Mouse (Mus musculus) forebrain, embryonic 16.5 days (tissue): Measurements from ENCODE around the gene Nfya. TPM values are rescaled to one million over a fixed set of nuclear protein-coding genes. Genes with fewer than 3 reads are reported as not detected.
"Not testable (repeated sequence)": the region's sequence is repeated elsewhere in the genome, so short reads cannot be mapped to it uniquely, and the experiment has no call there.

Experiments
- ATAC-seq: fragments of 200-750 bp; cut with Nextera tagmentation; 2 replicates; pipeline ENCODE4 v1.8.0; 2017; ENCODE audit warnings: mild to moderate bottlenecking, moderate library complexity
- H3K27ac ChIP-seq: fragments of 300-500 bp; sonication (generic); 2 replicates; pipeline ENCODE4 v1.5.1; 2014; ENCODE audit warnings: low read length, control low read depth
- H3K27me3 ChIP-seq: fragments of 300-500 bp; sonication (generic); replicated peaks from 2 replicates; pipeline ENCODE4 v1.6.1; 2014; ENCODE audit warnings: low read length; ENCODE audit not compliant: control insufficient read depth, insufficient read depth
- H3K36me3 ChIP-seq: fragments of 300-500 bp; sonication (generic); 2 replicates; pipeline ENCODE4 v1.6.1; 2014; ENCODE audit not compliant: control insufficient read depth, insufficient read depth
- H3K4me1 ChIP-seq: fragments of 300-500 bp; sonication (generic); replicated peaks from 2 replicates; pipeline ENCODE4 v1.6.1; 2014; ENCODE audit warnings: low read length; ENCODE audit not compliant: control insufficient read depth, insufficient read depth
- H3K4me2 ChIP-seq: fragments of 300-500 bp; sonication (generic); 2 replicates; pipeline ENCODE4 v1.6.1; 2014; ENCODE audit warnings: mild to moderate bottlenecking, low read length, control low read depth
- H3K4me3 ChIP-seq: fragments of 300-500 bp; sonication (generic); replicated peaks from 2 replicates; pipeline ENCODE4 v1.5.1; 2014; ENCODE audit warnings: mild to moderate bottlenecking, low read length, control low read depth
- H3K9ac ChIP-seq: fragments of 300-500 bp; sonication (generic); replicated peaks from 2 replicates; pipeline ENCODE4 v1.6.1; 2014; ENCODE audit warnings: low read depth, low read length, control low read depth
- H3K9me3 ChIP-seq: fragments of 300-500 bp; sonication (generic); 2 replicates; pipeline ENCODE4 v1.6.1; 2016; ENCODE audit warnings: low read length; ENCODE audit not compliant: control insufficient read depth
- WGBS: fragments of 180-500 bp; shearing (Covaris S2); extraction: QIAGEN DNeasy Blood & Tissue Kit; methylation state at CpG from one replicate; pipeline ENCODE4 v1.1.7; 2014; 5-methylcytosine and 5-hydroxymethylcytosine counted together
- polyA plus RNA-seq: library from polyadenylated mRNA; unstranded; fragments of >200 nt; fragmentation: Nextera tagmentation; extraction: Ambion mirVana; gene quantifications from 2 replicates; pipeline ENCODE4 v1.2.1, GENCODE M21; 2015

The Nfya gene
- polyA plus RNA-seq, 1 experiment from 2014 or later, result 19.7 TPM

DNA sequence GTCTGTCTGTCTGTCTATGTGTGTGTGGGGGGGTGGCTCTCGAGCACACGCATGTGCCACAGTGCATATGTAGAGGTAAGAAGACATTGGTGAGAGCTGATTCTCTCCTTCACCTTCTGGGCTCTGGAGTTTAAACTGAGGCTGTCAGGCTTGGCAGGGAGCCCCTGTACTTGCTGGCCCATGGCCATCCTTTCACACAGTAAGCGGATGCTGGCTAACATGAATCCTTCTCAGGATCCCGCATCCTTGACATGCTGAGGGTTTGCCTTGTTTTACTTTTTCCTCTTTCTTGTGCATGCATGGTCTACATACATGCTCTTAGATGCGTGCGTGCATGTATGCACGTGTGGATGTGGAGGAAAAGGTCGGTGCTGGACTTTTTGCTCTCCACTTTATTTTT, 46.7 kb downstream of the Nfya start:
- H3K4me2 ChIP-seq, result no peak overlapping the region
- no peaks in the 10 kb centered on the region for H3K9me3 ChIP-seq
- no peaks in the 10 kb centered on the region for H3K36me3 ChIP-seq
- ATAC-seq, result peak; percentile 49; the same call in 1 of the 2 replicates
- H3K27ac ChIP-seq, result no peak overlapping the region; the same call in 1 of the 2 replicates
- no peaks in the 10 kb centered on the region for H3K27me3 ChIP-seq
- no peak overlapping the region for H3K9ac ChIP-seq
- H3K4me3 ChIP-seq, result no peak overlapping the region
- peaks cover 12% of the 10 kb centered on the region for H3K4me1 ChIP-seq
- 71% methylated on average over 8 of the region's 8 CpGs for WGBS

DNA sequence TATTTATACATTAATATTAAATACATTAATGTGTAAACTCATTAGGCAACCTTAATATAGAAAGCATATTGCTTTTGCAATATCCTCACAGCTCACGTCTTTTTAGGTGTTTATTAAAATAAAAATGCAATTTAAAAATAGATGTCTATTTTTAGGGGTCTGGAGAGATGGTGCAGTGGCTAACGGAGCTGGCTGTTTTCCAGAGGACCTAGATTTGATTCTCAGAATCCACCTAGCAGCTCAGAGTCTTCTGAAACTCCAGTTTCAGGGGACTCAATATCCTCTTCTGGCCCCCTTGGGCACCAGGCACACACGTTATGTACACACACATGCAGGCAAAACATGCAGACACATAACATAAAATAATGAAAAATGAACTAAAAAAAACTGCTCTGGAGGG, 47.4 kb downstream of the Nfya start:
- peaks cover 12% of the 10 kb centered on the region for H3K4me1 ChIP-seq
- no peaks in the 10 kb centered on the region for H3K36me3 ChIP-seq
- no peak overlapping the region for H3K4me3 ChIP-seq
- no peak overlapping the region for H3K4me2 ChIP-seq
- H3K9me3 ChIP-seq, result no peaks in the 10 kb centered on the region
- WGBS, result 53% methylated on average over 3 of the region's 3 CpGs
- ATAC-seq, result no peak
- H3K27ac ChIP-seq, result no peak overlapping the region; the same call in 1 of the 2 replicates
- no peaks in the 10 kb centered on the region for H3K27me3 ChIP-seq
- H3K9ac ChIP-seq, result no peak overlapping the region

GRCm38 (mm10) chr17:48360462-48360861, 49.2 kb downstream of the Nfya start:
- 86% methylated on average over 4 of the region's 4 CpGs for WGBS
- no peak for ATAC-seq

GRCm38 (mm10) chr17:48359616-48360015, 50.1 kb downstream of the Nfya start, which contains the start of gene Treml1:
Gene Treml1, plus strand, starts transcription at chr17:48359916.
- Histone ChIP-seq H3K9me3 (no peaks in the 10 kb centered on the region), H3K27ac (no peak within 1 kb of the TSS), H3K4me2 (no peak within 1 kb of the TSS), H3K4me3 (no peak within 1 kb of the TSS), H3K4me1 (peaks cover 12% of the 10 kb centered on the region), H3K9ac (no peak within 1 kb of the TSS), H3K27me3 (no peaks in the 10 kb centered on the region), H3K36me3 (no peaks in the 10 kb centered on the region)
- WGBS, result 91% methylated on average over 7 of the region's 7 CpGs
- ATAC-seq, result no peak

More at GRCm38 (mm10) chr17:48360462-48360861, 49.2 kb downstream of the Nfya start:
- H3K4me3 ChIP-seq, result no peak overlapping the region
- no peaks in the 10 kb centered on the region for H3K36me3 ChIP-seq
- H3K4me2 ChIP-seq, result no peak overlapping the region
- H3K27me3 ChIP-seq, result no peaks in the 10 kb centered on the region
- H3K9me3 ChIP-seq, result no peaks in the 10 kb centered on the region
- no peak overlapping the region for H3K9ac ChIP-seq
- H3K27ac ChIP-seq, result no peak overlapping the region
- H3K4me1 ChIP-seq, result peaks cover 12% of the 10 kb centered on the region

- ATAC-seq, result no peak
- 38% methylated on average over 2 of the region's 2 CpGs for WGBS
- no peaks in the 10 kb centered on the region for H3K36me3 ChIP-seq
These were observed 51.8 kb downstream of the Nfya start for GRCm38 (mm10) chr17:48357892-48358291.

DNA sequence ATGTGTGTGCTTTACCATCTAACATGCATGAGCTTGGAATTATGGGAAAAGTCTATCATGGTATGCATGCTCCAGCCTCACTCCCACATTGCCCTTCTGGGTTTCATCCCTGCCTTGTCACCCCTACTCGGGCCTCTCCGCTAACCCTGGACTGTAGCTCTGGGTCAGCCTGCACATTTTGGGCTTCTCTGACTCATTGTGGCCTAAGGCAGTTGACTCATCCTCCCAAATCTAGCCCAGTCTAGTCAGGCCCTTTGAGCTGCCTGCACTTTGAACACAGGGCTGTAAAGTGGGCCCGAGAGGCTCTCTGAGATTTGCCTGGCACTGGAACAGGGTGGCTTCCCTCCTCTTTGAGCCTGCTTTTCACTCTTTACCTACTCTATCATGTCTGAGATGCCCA, 53.9 kb downstream of the Nfya start:
- no peak for ATAC-seq
- Histone ChIP-seq H3K36me3 (no peaks in the 10 kb centered on the region), H3K4me2 (no peak overlapping the region)

More at GRCm38 (mm10) chr17:48357892-48358291, 51.8 kb downstream of the Nfya start:
- no peaks in the 10 kb centered on the region for H3K9me3 ChIP-seq
- H3K27ac ChIP-seq, result no peak overlapping the region
- H3K9ac ChIP-seq, result no peak overlapping the region
- no peak overlapping the region for H3K4me3 ChIP-seq
- H3K4me2 ChIP-seq, result no peak overlapping the region
- no peaks in the 10 kb centered on the region for H3K27me3 ChIP-seq
- H3K4me1 ChIP-seq, result peaks cover 4% of the 10 kb centered on the region

DNA sequence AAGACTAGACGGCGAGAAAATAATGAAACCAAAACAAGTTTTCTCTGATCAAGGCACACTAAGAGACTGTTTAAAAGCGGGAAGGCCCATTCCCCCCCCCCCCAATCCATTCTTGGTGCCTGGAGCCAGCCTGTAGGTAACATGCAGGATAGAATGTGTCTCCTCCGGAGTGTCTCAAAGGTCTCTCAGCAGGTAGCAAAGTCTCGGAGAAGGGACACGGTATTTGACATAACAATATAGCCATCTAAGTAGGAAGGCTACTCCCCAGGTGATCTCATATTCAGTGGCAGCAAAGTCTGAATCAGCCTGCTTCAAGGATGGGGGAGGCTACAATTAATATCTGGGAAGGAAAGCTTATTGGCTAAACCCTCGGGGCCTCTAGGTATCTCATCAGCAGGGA, 56.7 kb downstream of the Nfya start:
- H3K4me2 ChIP-seq, H3K27me3 ChIP-seq, ATAC-seq, H3K36me3 ChIP-seq, H3K27ac ChIP-seq, H3K4me3 ChIP-seq, H3K9ac ChIP-seq, H3K4me1 ChIP-seq, H3K9me3 ChIP-seq: not testable (repeated sequence)
- 58% methylated on average over 7 of the region's 7 CpGs for WGBS

More for the DNA sequence above, 53.9 kb downstream of the Nfya start:
- no peaks in the 10 kb centered on the region for H3K9me3 ChIP-seq
- no peak overlapping the region for H3K9ac ChIP-seq
- whole genome bisulfite sequencing, result 91% methylated on average over 3 of the region's 3 CpGs
- H3K4me3 ChIP-seq, result no peak overlapping the region
- H3K4me1 ChIP-seq, result no peaks in the 10 kb centered on the region
- no peak overlapping the region for H3K27ac ChIP-seq
- no peaks in the 10 kb centered on the region for H3K27me3 ChIP-seq

DNA sequence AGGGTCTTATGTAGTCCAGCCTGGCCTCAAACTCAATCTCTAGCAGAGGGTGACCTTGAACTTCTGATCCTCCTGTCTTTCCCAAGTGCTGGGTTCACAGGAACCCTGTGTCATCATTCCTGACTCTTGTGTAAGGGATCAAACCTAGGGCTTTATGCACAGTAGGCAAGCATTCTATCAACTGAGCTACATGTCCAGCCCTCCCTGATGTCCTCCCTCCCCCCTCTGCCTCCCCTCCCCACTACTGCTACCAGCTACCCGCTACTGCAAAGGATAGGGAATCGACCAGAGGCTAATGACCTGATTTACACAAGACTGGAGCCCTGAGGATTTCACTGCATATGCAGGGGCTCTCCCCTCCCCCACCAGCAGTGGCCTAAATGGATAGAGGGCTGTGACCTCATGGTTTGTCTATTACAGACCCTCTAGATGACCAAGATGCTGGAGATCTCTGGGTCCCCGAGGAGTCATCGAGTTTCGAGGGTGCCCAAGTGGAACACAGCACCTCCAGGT, 59.0 kb downstream of the Nfya start:
- no peak for ATAC-seq
- no peak overlapping the region for H3K4me2 ChIP-seq
- 72% methylated on average over 5 of the region's 5 CpGs for WGBS

GRCm38 (mm10) chr17:48347287-48347686, 62.4 kb downstream of the Nfya start:
- no peak overlapping the region for H3K4me3 ChIP-seq
- H3K27me3 ChIP-seq, result no peaks in the 10 kb centered on the region
- H3K27ac ChIP-seq, result no peak overlapping the region
- no peaks in the 10 kb centered on the region for H3K36me3 ChIP-seq
- H3K4me1 ChIP-seq, result no peaks in the 10 kb centered on the region
- H3K9me3 ChIP-seq, result no peaks in the 10 kb centered on the region
- ATAC-seq, result no peak
- H3K9ac ChIP-seq, result no peak overlapping the region
- 84% methylated on average over 2 of the region's 2 CpGs for WGBS
- H3K4me2 ChIP-seq, result no peak overlapping the region

More for the DNA sequence above, 59.0 kb downstream of the Nfya start:
- Histone ChIP-seq H3K36me3 (no peaks in the 10 kb centered on the region), H3K27me3 (no peaks in the 10 kb centered on the region), H3K9ac (no peak overlapping the region), H3K4me1 (no peaks in the 10 kb centered on the region), H3K4me3 (no peak overlapping the region), H3K9me3 (no peaks in the 10 kb centered on the region), H3K27ac (no peak overlapping the region)

DNA sequence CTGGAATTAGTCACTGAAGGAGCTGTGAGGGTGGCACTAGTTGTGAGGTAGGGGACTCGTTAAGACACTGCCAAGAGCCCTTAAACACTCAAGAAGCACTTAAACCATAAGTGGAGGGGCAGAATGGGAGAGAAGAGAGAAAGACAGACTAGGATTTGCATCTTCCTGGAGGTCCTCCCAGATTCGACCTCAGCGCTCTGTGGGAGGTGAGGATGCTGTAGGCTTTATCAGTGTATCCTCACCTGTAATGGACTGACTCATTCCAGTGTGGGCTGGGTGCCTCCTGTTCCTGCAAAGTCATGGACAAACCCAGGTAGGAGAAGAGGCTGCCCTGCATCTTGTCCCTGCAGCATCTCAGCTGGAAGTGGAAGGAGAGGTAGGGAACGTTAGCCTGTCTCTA, 62.9 kb downstream of the Nfya start:
- no peak overlapping the region for H3K27ac ChIP-seq
- no peaks in the 10 kb centered on the region for H3K36me3 ChIP-seq
- no peaks in the 10 kb centered on the region for H3K9me3 ChIP-seq
- no peak for ATAC-seq
- H3K9ac ChIP-seq, result no peak overlapping the region
- no peak overlapping the region for H3K4me2 ChIP-seq
- no peak overlapping the region for H3K4me3 ChIP-seq
- H3K4me1 ChIP-seq, result no peaks in the 10 kb centered on the region
- no peaks in the 10 kb centered on the region for H3K27me3 ChIP-seq
- 62% methylated on average over 4 of the region's 4 CpGs for WGBS
